Mouse (Mus musculus): Measurements from ENCODE around the gene Podn. TPM values are rescaled to one million over a fixed set of nuclear protein-coding genes. Genes with fewer than 3 reads are reported as not detected.

Gene Podn
- polyA plus RNA-seq, 1 experiment from 2014 or later, result 5.5 TPM

- Histone ChIP-seq H3K27ac (replicated peaks) (peak overlapping the region; percentile 71), H3K9me3 (replicated peaks) (no peaks in the 10 kb centered on the region), H3K27me3 (no peaks in the 10 kb centered on the region), H3K4me3 (replicated peaks) (peak overlapping the region; percentile 66), H3K4me1 (no peaks in the 10 kb centered on the region), H3K9ac (peak overlapping the region; percentile 55), H3K4me2 (replicated peaks) (peak overlapping the region; percentile 62), H3K36me3 (no peaks in the 10 kb centered on the region)
- ATAC-seq (ENCODE audit: insufficient number of reproducible peaks, low FRiP score, low TSS enrichment, low read depth), result peak; percentile 95
- WGBS, result 13% methylated on average over 45 of the region's 45 CpGs
Observed at GRCm38 (mm10) chr4:108117924-108118876, 22.0 kb upstream of the Podn start.

GRCm38 (mm10) chr4:108117488-108117887 is 21.2 kb upstream of the Podn start:
- Histone ChIP-seq H3K4me2 (replicated peaks) (no peak overlapping the region), H3K27me3 (no peaks in the 10 kb centered on the region), H3K36me3 (no peaks in the 10 kb centered on the region), H3K4me3 (replicated peaks) (peak overlapping the region; percentile 66; the same call in 1 of the 2 replicates), H3K4me1 (no peaks in the 10 kb centered on the region), H3K9me3 (replicated peaks) (no peaks in the 10 kb centered on the region), H3K27ac (replicated peaks) (no peak overlapping the region), H3K9ac (no peak overlapping the region)
- no peak for ATAC-seq (ENCODE audit: insufficient number of reproducible peaks, low FRiP score, low TSS enrichment, low read depth)
- WGBS, result 89% methylated on average over 8 of the region's 8 CpGs

- Histone ChIP-seq H3K4me1 (no peaks in the 10 kb centered on the region), H3K27ac (replicated peaks) (no peak overlapping the region), H3K9me3 (replicated peaks) (no peaks in the 10 kb centered on the region), H3K4me3 (replicated peaks) (no peak overlapping the region), H3K36me3 (no peaks in the 10 kb centered on the region), H3K9ac (no peak overlapping the region), H3K4me2 (replicated peaks) (no peak overlapping the region), H3K27me3 (no peaks in the 10 kb centered on the region)
- 67% methylated on average over 2 of the region's 2 CpGs for WGBS
- ATAC-seq (ENCODE audit: insufficient number of reproducible peaks, low FRiP score, low TSS enrichment, low read depth), result no peak
Observed at GRCm38 (mm10) chr4:108116466-108116865, 20.2 kb upstream of the Podn start.

- ATAC-seq (ENCODE audit: insufficient number of reproducible peaks, low FRiP score, low TSS enrichment, low read depth), result no peak
- Histone ChIP-seq H3K27ac (replicated peaks) (no peak overlapping the region), H3K9me3 (replicated peaks) (no peaks in the 10 kb centered on the region), H3K9ac (no peak overlapping the region), H3K36me3 (no peaks in the 10 kb centered on the region; the same call in 1 of the 2 replicates), H3K4me1 (no peaks in the 10 kb centered on the region), H3K4me3 (replicated peaks) (no peak overlapping the region), H3K4me2 (replicated peaks) (no peak overlapping the region), H3K27me3 (no peaks in the 10 kb centered on the region)
- 86% methylated on average over 2 of the region's 2 CpGs for WGBS
Observed at GRCm38 (mm10) chr4:108110706-108111105, 14.5 kb upstream of the Podn start.

GRCm38 (mm10) chr4:108109728-108110127 is 13.5 kb upstream of the Podn start:
- Histone ChIP-seq H3K36me3 (no peaks in the 10 kb centered on the region; the same call in 1 of the 2 replicates), H3K4me2 (replicated peaks) (no peak overlapping the region), H3K9ac (no peak overlapping the region), H3K4me3 (replicated peaks) (no peak overlapping the region), H3K4me1 (no peaks in the 10 kb centered on the region), H3K27me3 (no peaks in the 10 kb centered on the region), H3K9me3 (replicated peaks) (no peaks in the 10 kb centered on the region), H3K27ac (replicated peaks) (no peak overlapping the region)
- ATAC-seq (ENCODE audit: insufficient number of reproducible peaks, low FRiP score, low TSS enrichment, low read depth), result no peak
- WGBS, result 93% methylated on average over 7 of the region's 7 CpGs

GRCm38 (mm10) chr4:108092741-108093397 is 3.4 kb downstream of the Podn start:
- Histone ChIP-seq H3K9ac (no peak overlapping the region), H3K4me3 (replicated peaks) (no peak overlapping the region), H3K9me3 (replicated peaks) (no peaks in the 10 kb centered on the region), H3K4me1 (no peaks in the 10 kb centered on the region), H3K27me3 (no peaks in the 10 kb centered on the region), H3K36me3 (no peaks in the 10 kb centered on the region), H3K27ac (replicated peaks) (no peak overlapping the region), H3K4me2 (replicated peaks) (no peak overlapping the region)
- 82% methylated on average over 6 of the region's 6 CpGs for WGBS
- ATAC-seq (ENCODE audit: insufficient number of reproducible peaks, low FRiP score, low TSS enrichment, low read depth), result no peak

GRCm38 (mm10) chr4:108083993-108084392 is 12.3 kb downstream of the Podn start:
- no peak overlapping the region for H3K4me2 ChIP-seq (replicated peaks)
- ATAC-seq (ENCODE audit: insufficient number of reproducible peaks, low FRiP score, low TSS enrichment, low read depth), result no peak
- no peak overlapping the region for H3K9ac ChIP-seq
- 83% methylated on average over 2 of the region's 2 CpGs for WGBS
- no peaks in the 10 kb centered on the region for H3K27me3 ChIP-seq
- no peak overlapping the region for H3K27ac ChIP-seq (replicated peaks)
- H3K4me1 ChIP-seq, result peaks cover 6% of the 10 kb centered on the region; the same call in 1 of the 2 replicates
- no peaks in the 10 kb centered on the region for H3K36me3 ChIP-seq
- H3K4me3 ChIP-seq (replicated peaks), result no peak overlapping the region
- H3K9me3 ChIP-seq (replicated peaks), result no peaks in the 10 kb centered on the region

GRCm38 (mm10) chr4:108083032-108083735 is 13.1 kb downstream of the Podn start:
- no peak; the same call in 1 of the 2 replicates for ATAC-seq (ENCODE audit: insufficient number of reproducible peaks, low FRiP score, low TSS enrichment, low read depth)
- Histone ChIP-seq H3K27ac (replicated peaks) (no peak overlapping the region), H3K9ac (no peak overlapping the region), H3K9me3 (replicated peaks) (no peaks in the 10 kb centered on the region), H3K4me1 (peaks cover 6% of the 10 kb centered on the region; the same call in 1 of the 2 replicates), H3K36me3 (no peaks in the 10 kb centered on the region), H3K4me2 (replicated peaks) (no peak overlapping the region), H3K27me3 (no peaks in the 10 kb centered on the region), H3K4me3 (replicated peaks) (no peak overlapping the region)
- WGBS, result 80% methylated on average over 6 of the region's 6 CpGs

GRCm38 (mm10) chr4:108082401-108082806 is 13.8 kb downstream of the Podn start:
- no peak overlapping the region for H3K4me2 ChIP-seq (replicated peaks)
- no peak overlapping the region for H3K27ac ChIP-seq (replicated peaks)
- H3K4me1 ChIP-seq, result peaks cover 6% of the 10 kb centered on the region; the same call in 1 of the 2 replicates
- no peaks in the 10 kb centered on the region for H3K36me3 ChIP-seq
- WGBS, result 94% methylated on average over 2 of the region's 2 CpGs
- no peaks in the 10 kb centered on the region for H3K9me3 ChIP-seq (replicated peaks)
- H3K27me3 ChIP-seq, result no peaks in the 10 kb centered on the region
- ATAC-seq (ENCODE audit: insufficient number of reproducible peaks, low FRiP score, low TSS enrichment, low read depth), result no peak
- no peak overlapping the region for H3K4me3 ChIP-seq (replicated peaks)
- no peak overlapping the region for H3K9ac ChIP-seq

- 69% methylated on average over 5 of the region's 5 CpGs for WGBS
- no peak for ATAC-seq (ENCODE audit: insufficient number of reproducible peaks, low FRiP score, low TSS enrichment, low read depth)
Observed at GRCm38 (mm10) chr4:108080876-108081275, 15.4 kb downstream of the Podn start.

GRCm38 (mm10) chr4:108079762-108080161 is 16.5 kb downstream of the Podn start:
- 13% methylated on average over 2 of the region's 2 CpGs for WGBS
- Histone ChIP-seq H3K9me3 (replicated peaks) (no peaks in the 10 kb centered on the region), H3K4me2 (replicated peaks) (no peak overlapping the region), H3K36me3 (no peaks in the 10 kb centered on the region), H3K4me1 (peaks cover 6% of the 10 kb centered on the region; the same call in 1 of the 2 replicates), H3K4me3 (replicated peaks) (no peak overlapping the region), H3K9ac (no peak overlapping the region), H3K27ac (replicated peaks) (no peak overlapping the region), H3K27me3 (no peaks in the 10 kb centered on the region)
- 0 out of 2 replicates have a peak, but pooled peaks have one; percentile 60 for ATAC-seq (ENCODE audit: insufficient number of reproducible peaks, low FRiP score, low TSS enrichment, low read depth)

More at GRCm38 (mm10) chr4:108080876-108081275, 15.4 kb downstream of the Podn start:
- no peak overlapping the region for H3K4me2 ChIP-seq (replicated peaks)
- H3K27ac ChIP-seq (replicated peaks), result no peak overlapping the region
- H3K36me3 ChIP-seq, result no peaks in the 10 kb centered on the region
- H3K4me3 ChIP-seq (replicated peaks), result no peak overlapping the region
- H3K9ac ChIP-seq, result no peak overlapping the region
- H3K9me3 ChIP-seq (replicated peaks), result no peaks in the 10 kb centered on the region
- H3K27me3 ChIP-seq, result no peaks in the 10 kb centered on the region
- peaks cover 6% of the 10 kb centered on the region; the same call in 1 of the 2 replicates for H3K4me1 ChIP-seq

All from embryonic facial prominence, embryonic 15.5 days (tissue).